Mouse (Mus musculus): Measurements from ENCODE around the gene Adgrl1. TPM values are rescaled to one million over a fixed set of nuclear protein-coding genes. Genes with fewer than 3 reads are reported as not detected.

The Adgrl1 gene
- total RNA-seq, 2 experiments from 2014 or later = 103 to 109 TPM

DNA sequence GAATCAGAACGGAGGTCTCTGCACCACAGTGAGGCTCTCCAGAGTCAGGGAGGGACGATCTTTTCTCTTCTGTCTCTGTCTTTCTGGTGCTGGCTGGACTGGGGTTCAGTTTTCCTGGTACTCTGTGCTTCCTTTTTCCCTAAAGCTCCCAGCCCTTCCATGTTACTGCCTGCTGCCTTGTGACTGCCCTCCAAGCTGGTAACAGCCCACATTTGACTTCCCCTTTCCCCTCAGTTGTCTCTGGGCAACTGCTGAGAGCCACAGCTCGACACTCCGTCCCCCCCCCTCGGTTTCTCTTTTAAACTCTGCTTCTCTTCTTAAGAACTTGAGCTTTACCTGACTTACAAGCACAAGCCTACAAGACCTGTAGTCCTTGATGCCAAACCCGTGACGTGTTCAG, 89.3 kb downstream of the Adgrl1 start:
- DNase-seq (ENCODE audit: low spot score in 2 of 2) = no peak

DNA sequence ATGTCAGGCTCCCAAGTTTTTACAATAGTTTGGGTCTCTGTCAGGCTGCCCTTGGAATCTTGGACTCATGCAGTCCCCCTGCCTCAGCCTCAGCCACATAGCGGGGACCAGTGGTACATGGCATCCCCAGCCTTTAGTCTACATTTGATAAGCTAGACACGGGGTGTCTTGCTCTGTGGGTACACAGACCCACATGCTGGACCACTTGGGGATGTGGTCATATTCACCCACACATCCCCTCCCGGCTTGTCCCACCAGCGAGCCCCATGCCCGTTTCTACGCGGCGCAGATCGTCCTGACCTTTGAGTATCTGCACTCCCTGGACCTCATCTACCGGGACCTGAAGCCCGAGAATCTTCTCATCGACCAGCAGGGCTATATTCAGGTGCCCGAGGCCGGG, 90.3 kb downstream of the Adgrl1 start:
- no peak for DNase-seq (ENCODE audit: low spot score in 2 of 2)

Small RNA genes lying within 50 kb of the gene (microRNA-seq; reads per million reads assigned to microRNA genes)
- gene Gm44330 (not detected), gene Gm44450 (not detected)

Other genes with a start within 250 kb of the Adgrl1 start
- gene Gipc1, start 247.4 kb upstream of the Adgrl1 start, total RNA-seq (2021) = 10 to 100 TPM; 59.2 to 72.0 TPM
- gene Ptger1, start 233.4 kb upstream of the Adgrl1 start, total RNA-seq (2021) = 1 to 10 TPM; 2.4 to 5.1 TPM
- 100 to 1,000 TPM; 115 to 120 TPM for gene Pkn1, start 200.9 kb upstream of the Adgrl1 start, total RNA-seq (2021)
- 10 to 100 TPM; 41.5 to 42.2 TPM for gene Ddx39, start 184.9 kb upstream of the Adgrl1 start, total RNA-seq (2021)
- 10 to 100 TPM; 48.6 to 49.8 TPM for gene Adgre5, start 158.8 kb upstream of the Adgrl1 start, total RNA-seq (2021)
- gene Gm10644, start 55.1 kb downstream of the Adgrl1 start, total RNA-seq (2021) = under 1 TPM; 0.62 to 0.70 TPM
- 10 to 100 TPM; 16.9 to 20.1 TPM for gene Asf1b, start 55.4 kb downstream of the Adgrl1 start, total RNA-seq (2021)
- 100 to 1,000 TPM; 225 to 237 TPM for gene Prkaca, start 72.9 kb downstream of the Adgrl1 start, total RNA-seq (2021)
- 10 to 100 TPM; 57.6 to 63.1 TPM for gene Samd1, start 97.6 kb downstream of the Adgrl1 start, total RNA-seq (2021)
- gene 1700067K01Rik, start 101.4 kb downstream of the Adgrl1 start, total RNA-seq (2021) = under 1 TPM; 0.62 to 0.76 TPM
- gene 2210011C24Rik, start 112.1 kb downstream of the Adgrl1 start, total RNA-seq (2021) = 1 to 10 TPM in 1 of 2 experiments, under 1 TPM in 1; 0.31 to 1.5 TPM
- gene Palm3, start 121.4 kb downstream of the Adgrl1 start, total RNA-seq (2021) = 1 to 10 TPM; 1.1 to 6.0 TPM
- 1 to 10 TPM; 2.6 to 3.8 TPM for gene Il27ra, start 142.5 kb downstream of the Adgrl1 start, total RNA-seq (2021)
- gene Rln3, start 144.9 kb downstream of the Adgrl1 start, total RNA-seq (2021) = not detected
- 1 to 10 TPM; 4.0 to 4.2 TPM for gene Gm10643, start 165.0 kb downstream of the Adgrl1 start, total RNA-seq (2021)
- 10 to 100 TPM; 17.0 to 18.6 TPM for gene Rfx1, start 166.7 kb downstream of the Adgrl1 start, total RNA-seq (2021)
- gene Dcaf15, start 204.7 kb downstream of the Adgrl1 start, total RNA-seq (2021) = 10 to 100 TPM; 29.3 to 32.0 TPM
- gene Podnl1, start 225.9 kb downstream of the Adgrl1 start, total RNA-seq (2021) = under 1 TPM; 0.98 to 0.99 TPM
- gene Cc2d1a, start 247.8 kb downstream of the Adgrl1 start, total RNA-seq (2021) = 10 to 100 TPM; 30.6 to 31.7 TPM
- gene 4930432K21Rik, start 247.9 kb downstream of the Adgrl1 start, total RNA-seq (2021) = 1 to 10 TPM; 1.2 TPM

Measured in adrenal gland, postnatal 4 days (tissue).